ENCODE assay signal across 9 mouse cellular contexts in the genomic region with DNA sequence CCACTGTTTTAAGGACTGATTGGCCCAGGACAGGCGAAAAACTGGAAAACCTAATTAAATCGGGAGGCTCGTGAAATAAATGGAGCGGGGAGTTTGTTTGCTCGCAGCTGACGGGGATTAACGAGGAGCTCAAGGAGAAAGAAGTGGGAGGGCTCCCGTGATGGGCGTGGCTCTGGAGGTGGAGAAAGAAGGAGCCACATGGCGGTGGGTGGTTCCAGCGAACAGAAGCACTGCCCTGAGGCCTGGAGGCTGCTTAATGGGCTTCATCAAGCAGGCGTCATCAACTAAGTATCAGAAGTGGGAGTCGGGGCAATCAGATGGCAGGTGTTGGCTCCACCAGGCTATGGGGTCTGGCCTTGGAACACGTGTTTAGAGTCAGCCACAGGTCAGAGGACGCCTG.
A peak's percentile ranks its signal among the peaks of the same experiment; 100 is the strongest.
DNase-seq lines count a peak whose midpoint lies in the region; ATAC-seq lines count a peak whose summit lies in the region.
"Had no signal": no experiment of that assay in that cellular context is flagged by ENCODE, and none has a peak within 500 bp of the region (broad histone marks: within the 10 kb centered on the region; RNA-seq: fewer than 3 reads in every experiment).

No protein-coding gene starts in this region.

- H3K9me3 ChIP-seq in embryonic facial prominence, embryonic 15.5 days (replicated peaks): no peaks in the 10 kb centered on the region
- H3K9me3 ChIP-seq in heart, embryonic 16.5 days (replicated peaks; ENCODE audit: control insufficient read depth, low read length): no peaks in the 10 kb centered on the region

- H3K9ac ChIP-seq in embryonic facial prominence, embryonic 15.5 days: no peak overlapping the region
- 0 out of 2 replicates have a peak overlapping the region, but pooled peaks have one; percentile 17 for H3K9ac ChIP-seq in heart, embryonic 16.5 days (ENCODE audit: low read length)

- WGBS in embryonic facial prominence, embryonic 15.5 days: 2% methylated on average over 15 of the region's 15 CpGs
- 3% methylated on average over 15 of the region's 15 CpGs for WGBS in heart, embryonic 16.5 days

- H3K4me3 ChIP-seq in embryonic facial prominence, embryonic 15.5 days (replicated peaks): peak overlapping the region; percentile 14; the same call in 1 of the 2 replicates
- H3K4me3 ChIP-seq in heart, embryonic 16.5 days (ENCODE audit: low read length): peak overlapping the region; percentile 41

- H3K4me1 ChIP-seq in embryonic facial prominence, embryonic 15.5 days: peaks cover 17% of the 10 kb centered on the region
- H3K4me1 ChIP-seq in heart, embryonic 16.5 days (ENCODE audit: control insufficient read depth, insufficient read depth, low read length): peaks cover 4% of the 10 kb centered on the region; the same call in 1 of the 2 replicates

- no peak for ATAC-seq in embryonic facial prominence, embryonic 15.5 days (ENCODE audit: insufficient number of reproducible peaks, low FRiP score, low TSS enrichment, low read depth)
- no peak for ATAC-seq in heart, embryonic 16.5 days (replicated peaks; ENCODE audit: extremely low read depth, insufficient read depth, low FRiP score)
- no peak for ATAC-seq in activated CD4-positive, CD25-positive, alpha-beta regulatory T cell, adult 4 months

- H3K36me3 ChIP-seq in embryonic facial prominence, embryonic 15.5 days: no peaks in the 10 kb centered on the region
- H3K36me3 ChIP-seq in heart, embryonic 16.5 days (ENCODE audit: control insufficient read depth, insufficient read depth): no peaks in the 10 kb centered on the region
- H3K36me3 ChIP-seq: G1E had no signal

- peak; percentile 26 for DNase-seq in kidney, adult 11 months
- no peak for DNase-seq in kidney, adult 9 months
- peak; percentile 43 for DNase-seq in kidney, postnatal 14 days
- DNase-seq in lung, postnatal 10 days: peak; percentile 71
- peak; percentile 64 to 71 for DNase-seq in right cerebral cortex, adult 2 months (ENCODE audit: low spot score in 2 of 2)

- no peak overlapping the region for H3K27ac ChIP-seq in embryonic facial prominence, embryonic 15.5 days (replicated peaks)
- no peak overlapping the region for H3K27ac ChIP-seq in heart, embryonic 16.5 days (ENCODE audit: low read length)

- H3K4me2 ChIP-seq in embryonic facial prominence, embryonic 15.5 days (replicated peaks): peak overlapping the region; percentile 46
- H3K4me2 ChIP-seq in heart, embryonic 16.5 days (ENCODE audit: low read depth, low read length): peak overlapping the region; percentile 61

- peaks cover 40% of the 10 kb centered on the region for H3K27me3 ChIP-seq in embryonic facial prominence, embryonic 15.5 days
- peaks cover 52% of the 10 kb centered on the region for H3K27me3 ChIP-seq in heart, embryonic 16.5 days (ENCODE audit: control insufficient read depth, insufficient read depth, low read length)
